Mouse (Mus musculus) embryo, embryonic 11 days (tissue): ENCODE data around the gene Sema4c.
"Not testable (repeated sequence)": the region's sequence is repeated elsewhere in the genome, so short reads cannot be mapped to it uniquely, and the experiment has no call there.

Source experiments
- DNase-seq: peaks from one replicate; pipeline ENCODE4 v3.0.0-alpha.2; 2015

Gene Sema4c

GRCm38 (mm10) chr1:36555798-36556395 lies 2.3 kb downstream of the Sema4c start:
- DNase-seq = peak; percentile 34

GRCm38 (mm10) chr1:36554633-36555399 lies 3.3 kb downstream of the Sema4c start:
- no peak for DNase-seq

GRCm38 (mm10) chr1:36552506-36552905 lies 5.6 kb downstream of the Sema4c start:
- no peak for DNase-seq

DNA sequence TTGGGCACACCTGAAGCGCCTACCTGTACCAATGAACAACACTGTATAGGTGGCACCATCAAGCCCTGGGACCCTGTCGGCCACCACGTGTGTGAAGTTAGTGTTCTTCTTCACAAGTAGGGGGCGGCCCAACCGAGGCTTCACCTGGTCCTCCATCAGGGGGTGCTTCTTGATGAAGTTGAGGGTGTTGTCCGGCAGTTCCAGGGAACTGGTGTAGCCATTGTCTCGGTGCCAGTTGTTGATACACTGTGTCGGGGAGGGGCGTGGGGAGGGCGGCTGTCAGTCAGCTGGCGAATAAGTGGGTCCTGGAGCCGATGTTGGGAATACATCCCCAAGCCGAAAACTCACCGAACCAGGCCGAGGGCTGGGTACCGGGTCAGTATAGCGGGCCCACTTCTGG lies 6.2 kb downstream of the Sema4c start:
- DNase-seq = no peak

DNA sequence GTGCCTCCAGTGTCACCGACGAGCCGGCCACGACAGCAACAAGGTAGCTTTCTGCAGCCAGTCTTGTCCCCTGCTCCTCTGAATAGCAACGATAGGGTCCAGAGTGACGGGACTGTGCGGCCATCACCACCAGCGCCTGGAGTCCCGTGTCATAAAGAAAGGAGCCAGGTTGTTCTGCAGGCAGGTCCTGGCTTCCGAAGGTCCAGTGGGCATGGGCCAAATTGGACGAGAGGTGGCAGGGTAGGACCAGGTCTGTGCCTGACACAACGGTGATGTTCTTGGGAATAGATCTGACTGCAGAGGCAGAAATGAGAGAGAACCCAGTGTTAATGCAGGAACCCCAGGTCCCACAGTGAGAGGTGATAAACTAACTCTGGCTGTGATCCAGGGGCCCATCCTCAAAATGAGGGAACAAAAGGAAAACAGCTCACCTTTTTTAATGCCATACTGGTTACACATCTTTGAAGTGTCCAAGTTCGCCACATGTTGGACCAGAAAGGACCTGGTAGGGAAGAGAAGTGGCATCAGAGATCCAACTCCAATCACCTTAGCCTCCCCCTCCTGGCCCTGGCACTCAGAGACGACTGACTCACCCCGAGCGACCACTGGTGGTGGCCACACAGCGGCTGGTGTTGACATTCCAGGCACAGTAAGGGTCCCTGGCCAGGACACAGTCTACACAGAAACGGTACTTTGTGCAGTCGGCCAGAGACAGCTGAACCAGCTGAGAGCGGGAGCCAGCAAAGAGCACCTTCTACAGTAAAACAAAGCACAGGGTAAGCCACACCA lies 7.9 kb downstream of the Sema4c start:
- no peak for DNase-seq

GRCm38 (mm10) chr1:36549491-36549890 lies 8.7 kb downstream of the Sema4c start:
- no peak for DNase-seq

GRCm38 (mm10) chr1:36548771-36549170 lies 9.4 kb downstream of the Sema4c start:
- DNase-seq = no peak

GRCm38 (mm10) chr1:36547981-36548598 lies 10.1 kb downstream of the Sema4c start:
- DNase-seq = peak; percentile 18

- peak; percentile 98 for DNase-seq
Observed at GRCm38 (mm10) chr1:36546888-36547471, 11.2 kb downstream of the Sema4c start, which contains the start of gene Ankrd39. TSS of gene Ankrd39 (minus strand) at chr1:36547445.

- DNase-seq = no peak
Observed at GRCm38 (mm10) chr1:36545845-36546600, 12.1 kb downstream of the Sema4c start.

DNA sequence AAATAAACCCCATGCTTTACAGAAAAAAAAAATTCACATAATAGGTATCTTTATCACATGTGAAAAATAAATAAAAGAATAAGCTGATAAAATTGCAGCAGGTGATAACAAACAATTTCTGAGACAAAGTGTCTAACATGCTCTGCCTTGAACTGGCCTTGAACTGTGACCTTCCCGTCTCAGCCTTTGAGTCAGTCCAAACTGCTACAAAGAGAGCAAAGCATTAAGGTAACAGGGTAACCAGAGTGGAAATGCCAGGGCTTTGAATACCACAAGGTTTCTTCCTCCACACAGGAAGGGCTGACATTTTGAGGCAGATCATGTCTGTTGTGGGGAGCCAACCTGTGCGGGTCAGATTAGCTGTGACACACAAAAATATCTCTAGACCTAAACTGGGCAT lies 12.8 kb downstream of the Sema4c start:
- DNase-seq = no peak

GRCm38 (mm10) chr1:36542925-36543324 lies 15.2 kb downstream of the Sema4c start:
- no peak for DNase-seq

DNA sequence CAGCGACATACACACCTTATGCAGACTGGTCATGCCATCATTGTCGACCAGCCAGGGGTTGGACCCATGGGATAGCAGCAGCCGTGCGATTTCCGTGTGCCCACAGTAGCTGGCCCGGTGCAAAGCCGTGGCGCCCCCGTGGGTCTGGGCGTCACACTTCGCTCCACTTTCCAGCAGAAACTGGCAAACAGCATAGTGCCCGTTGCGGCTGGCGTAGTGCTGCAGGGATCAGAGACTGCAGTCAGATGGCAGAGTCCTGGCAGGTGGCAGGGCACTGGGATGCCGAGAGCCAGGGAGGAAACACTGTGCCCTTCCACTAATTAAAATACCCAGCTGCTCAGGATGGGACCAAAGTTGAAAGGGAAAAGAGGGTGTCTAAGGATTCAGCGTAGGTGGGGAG lies 16.3 kb downstream of the Sema4c start:
- no peak for DNase-seq

DNA sequence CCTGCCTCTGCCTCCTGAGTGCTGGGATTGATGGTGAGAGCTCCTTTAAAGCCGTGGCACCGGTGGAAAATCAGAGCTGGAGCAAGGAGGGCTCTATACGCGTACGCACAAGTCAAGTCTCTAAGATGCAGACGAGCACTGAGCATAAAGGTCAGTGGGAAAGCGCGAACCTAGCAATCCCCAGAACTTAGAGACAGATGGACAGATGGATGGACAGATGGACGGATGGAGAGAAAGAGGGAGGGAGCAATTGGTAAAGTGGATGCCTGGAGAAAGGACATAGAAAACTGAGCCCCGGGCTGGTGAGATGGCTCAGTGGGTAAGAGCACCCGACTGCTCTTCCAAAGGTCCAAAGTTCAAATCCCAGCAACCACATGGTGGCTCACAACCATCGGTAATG lies 17.3 kb downstream of the Sema4c start:
- DNase-seq = no peak

DNA sequence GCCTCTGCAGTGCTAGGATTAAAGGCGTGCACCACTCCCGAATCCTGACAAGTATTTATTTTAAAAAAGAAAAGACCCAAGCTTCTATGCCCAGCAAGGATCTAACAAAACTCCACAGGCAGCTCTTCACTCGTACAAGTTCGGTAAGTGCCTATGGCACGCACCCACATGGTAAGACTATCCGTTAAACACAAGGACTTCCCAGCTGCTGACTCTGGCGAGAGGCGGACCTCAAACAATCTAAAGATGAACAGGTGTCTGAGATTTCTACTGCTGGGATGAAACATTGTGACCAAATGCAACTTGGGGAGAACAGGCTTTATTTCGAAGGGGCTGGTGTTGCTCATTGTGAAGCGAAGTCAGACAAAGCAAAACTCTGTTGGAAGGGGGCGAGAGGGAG lies 18.0 kb downstream of the Sema4c start:
- DNase-seq = no peak

GRCm38 (mm10) chr1:36539186-36539585 lies 19.0 kb downstream of the Sema4c start, which contains the start of gene Gm42417:
TSS of gene Gm42417 (minus strand) at chr1:36539429.
- peak; percentile 41 for DNase-seq

DNA sequence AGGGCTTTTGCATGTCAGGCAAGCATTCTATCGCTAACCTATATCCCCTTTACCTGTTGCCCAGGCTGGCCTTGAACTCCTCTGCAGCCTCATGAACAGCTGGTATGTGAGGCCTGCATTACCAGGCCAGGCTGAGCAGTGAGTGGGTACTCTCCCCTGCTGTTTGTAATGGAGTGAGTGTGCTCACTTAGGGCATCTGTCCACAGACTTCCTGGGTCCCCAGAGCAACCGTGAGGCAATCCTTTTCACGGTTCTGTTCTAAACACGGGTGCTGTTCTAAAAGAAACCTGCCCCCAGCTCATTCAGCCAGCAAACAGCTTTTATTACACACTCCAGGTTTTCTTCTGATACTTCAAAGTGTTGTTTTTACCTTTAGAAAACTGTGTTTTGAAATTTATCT lies 19.4 kb downstream of the Sema4c start:
- DNase-seq = no peak

DNA sequence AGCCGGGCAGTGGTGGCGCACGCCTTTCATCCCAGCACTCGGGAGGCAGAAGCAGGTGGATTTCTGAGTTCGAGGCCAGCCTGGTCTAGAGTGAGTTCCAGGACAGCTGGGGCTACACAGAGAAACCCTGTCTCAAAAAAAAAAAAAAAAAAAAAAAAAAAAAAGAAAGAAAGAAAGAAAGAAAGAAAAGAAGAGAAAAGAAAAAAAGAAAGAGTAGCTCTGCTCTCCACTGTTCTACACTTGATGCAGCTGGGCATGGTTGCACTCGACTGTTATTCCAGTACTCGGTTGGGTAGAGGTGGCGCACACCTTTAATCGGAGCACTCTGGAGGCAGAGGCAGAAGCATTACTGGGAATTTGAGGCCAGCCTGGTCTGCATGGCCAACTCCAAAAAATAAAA lies 21.4 kb downstream of the Sema4c start, which contains the start of gene Ankrd23:
TSS of gene Ankrd23 (minus strand) at position 101 of the 400 bp plus-strand sequence.
- DNase-seq = not testable (repeated sequence)

DNA sequence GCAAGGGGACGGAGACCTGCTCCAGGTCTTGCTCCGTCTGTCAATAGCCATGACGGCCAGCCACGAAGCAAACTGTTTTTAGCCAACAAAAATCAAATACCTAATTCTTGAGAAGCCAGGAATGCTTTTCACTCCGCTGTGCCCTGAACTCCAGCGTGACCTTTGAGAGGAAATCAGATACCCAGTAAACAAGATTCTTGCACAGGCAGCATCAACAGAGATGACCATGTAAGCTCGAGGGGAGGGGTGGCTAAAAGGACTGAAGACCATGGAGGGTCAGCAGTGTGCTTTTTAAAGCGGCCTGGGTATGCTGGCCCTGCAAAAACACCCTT lies 21.8 kb downstream of the Sema4c start:
- DNase-seq = no peak

- DNase-seq = no peak
Observed at GRCm38 (mm10) chr1:36535477-36536396, 22.4 kb downstream of the Sema4c start.

GRCm38 (mm10) chr1:36534595-36535058 lies 23.5 kb downstream of the Sema4c start:
- DNase-seq = no peak
